In the genomic region with DNA sequence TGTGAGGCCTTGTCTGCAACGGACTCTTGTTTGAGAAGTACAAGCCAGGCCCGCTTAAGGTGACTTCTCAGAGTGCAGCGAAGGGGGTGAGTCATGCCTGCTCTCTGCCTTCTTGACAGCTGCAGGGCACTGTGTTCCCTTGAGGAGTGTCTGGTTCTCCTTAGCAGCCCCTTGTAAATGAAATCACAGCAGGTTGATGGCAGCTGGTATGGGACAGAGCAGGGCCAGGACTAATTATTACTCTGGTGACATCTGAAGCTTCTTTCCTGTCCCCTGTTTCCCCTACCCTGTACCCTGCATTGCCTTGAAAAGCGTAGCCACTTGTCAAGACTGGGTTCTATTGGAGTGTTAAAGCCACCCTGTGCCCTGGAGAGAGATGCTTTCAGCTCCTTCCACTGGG, we compare ENCODE assay signal across 14 mouse cellular contexts. TPM values are rescaled to one million over a fixed set of nuclear protein-coding genes. Genes with fewer than 3 reads are reported as not detected.
DNase-seq lines count a peak whose midpoint lies in the region; ATAC-seq lines count a peak whose summit lies in the region.
"Had no signal": no experiment of that assay in that cellular context is flagged by ENCODE, and none has a peak within 500 bp of the region (broad histone marks: within the 10 kb centered on the region; RNA-seq: fewer than 3 reads in every experiment).

No protein-coding gene starts in this region.

- H3K9ac ChIP-seq in hindbrain, embryonic 13.5 days: no peak overlapping the region
- H3K9ac ChIP-seq: forebrain, embryonic 15.5 days had no signal

- no peak overlapping the region; the same call in 1 of the 2 replicates for H3K27ac ChIP-seq in hindbrain, embryonic 13.5 days
- H3K27ac ChIP-seq in midbrain, embryonic 10.5 days (replicated peaks): 0 out of 2 replicates have a peak overlapping the region, but pooled peaks have one; percentile 6
- H3K27ac ChIP-seq: forebrain, embryonic 15.5 days; heart, embryonic 10.5 days had no signal

- intact Hi-C loops in left cerebral cortex, postnatal 14 days (cut with DNase I): no loop called here
- intact Hi-C loops in left cerebral cortex, postnatal 25 days (cut with DNase I): no loop called here

- no peaks in the 10 kb centered on the region for H3K36me3 ChIP-seq in hindbrain, embryonic 13.5 days
- no peaks in the 10 kb centered on the region for H3K36me3 ChIP-seq in midbrain, embryonic 10.5 days
- H3K36me3 ChIP-seq: forebrain, embryonic 15.5 days; heart, embryonic 10.5 days had no signal

- WGBS in hindbrain, embryonic 13.5 days: 51% methylated on average over 4 of the region's 4 CpGs
- 84% methylated on average over 4 of the region's 4 CpGs for WGBS in midbrain, embryonic 10.5 days

- no peak overlapping the region for H3K4me2 ChIP-seq in hindbrain, embryonic 13.5 days
- H3K4me2 ChIP-seq: forebrain, embryonic 15.5 days had no signal

- ATAC-seq in hindbrain, embryonic 13.5 days (ENCODE audit: low FRiP score): 0 out of 2 replicates have a peak, but pooled peaks have one; percentile 21
- ATAC-seq: forebrain, embryonic 15.5 days had no signal

- no peaks in the 10 kb centered on the region for H3K27me3 ChIP-seq in hindbrain, embryonic 13.5 days
- no peaks in the 10 kb centered on the region for H3K27me3 ChIP-seq in midbrain, embryonic 10.5 days (ENCODE audit: low read depth, poor library complexity, severe bottlenecking)
- H3K27me3 ChIP-seq: forebrain, embryonic 15.5 days had no signal

- peaks cover 15% of the 10 kb centered on the region for H3K4me1 ChIP-seq in hindbrain, embryonic 13.5 days (replicated peaks)
- H3K4me1 ChIP-seq in midbrain, embryonic 10.5 days: peaks cover 9% of the 10 kb centered on the region; the same call in 1 of the 2 replicates
- H3K4me1 ChIP-seq: forebrain, embryonic 15.5 days had no signal

- H3K4me3 ChIP-seq in hindbrain, embryonic 13.5 days: no peak overlapping the region
- H3K4me3 ChIP-seq in midbrain, embryonic 10.5 days: no peak overlapping the region
- H3K4me3 ChIP-seq: forebrain, embryonic 15.5 days; heart, embryonic 10.5 days had no signal

- DNase-seq in adrenal gland, postnatal 36 days: peak; percentile 12 to 53
- no peak for DNase-seq in adrenal gland, adult 18-20 months (ENCODE audit: low spot score in 2 of 2)
- DNase-seq in MN1 (ENCODE audit: low spot score): peak; percentile 80
- DNase-seq in midbrain, embryonic 10.5 days (ENCODE audit: low spot score): no peak
- DNase-seq in left cerebral cortex, postnatal 14 days (ENCODE audit: low spot score in 2 of 2): no peak
- no peak for DNase-seq in left cerebral cortex, postnatal 25 days (ENCODE audit: low spot score in 2 of 2)
- DNase-seq in urinary bladder, postnatal 36 days (ENCODE audit: low spot score in 2 of 2): no peak
- DNase-seq: kidney, adult 11 months had no signal

- H3K9me3 ChIP-seq in hindbrain, embryonic 13.5 days: no peaks in the 10 kb centered on the region
- no peaks in the 10 kb centered on the region for H3K9me3 ChIP-seq in midbrain, embryonic 10.5 days (replicated peaks)
- H3K9me3 ChIP-seq: forebrain, embryonic 15.5 days; heart, embryonic 10.5 days had no signal

RNA-seq across cellular contexts. Expression of gene Dusp27, which starts 38.0 kb away (rescaled TPM):
- under 1 TPM; 0.07 to 0.10 TPM for total RNA-seq in adrenal gland, postnatal 36 days (2021)
- total RNA-seq in adrenal gland, adult 18-20 months (2021): not detected
- 1.2 and 1.6 TPM in 2 replicates for polyA plus RNA-seq in hindbrain, embryonic 13.5 days (2015; fragmentation: Nextera tagmentation; extraction: Ambion mirVana)
- 2.7 and 3.5 TPM in 2 replicates for polyA plus RNA-seq in midbrain, embryonic 10.5 days (2016; fragmentation: Nextera tagmentation; extraction: Ambion mirVana)
- total RNA-seq in left cerebral cortex, postnatal 14 days (2021): under 1 TPM; 0.35 to 0.55 TPM
- under 1 TPM; 0.21 TPM for total RNA-seq in left cerebral cortex, postnatal 25 days (2021)
- total RNA-seq: liver, adult 2 months; megakaryocyte-erythroid progenitor cell, adult 5-6 weeks had no signal
- polyA plus RNA-seq: liver, adult 2 months had no signal

RNA-seq across cellular contexts. Expression of gene Gpa33, which starts 40.3 kb away (rescaled TPM):
- under 1 TPM; 0.10 to 0.23 TPM for total RNA-seq in adrenal gland, postnatal 36 days (2021)
- under 1 TPM in 1 of 2 experiments, not detected in 1; 0.17 TPM for total RNA-seq in adrenal gland, adult 18-20 months (2021)
- polyA plus RNA-seq in hindbrain, embryonic 13.5 days (2015; fragmentation: Nextera tagmentation; extraction: Ambion mirVana): 0.14 TPM in 1 of 2 replicates, not detected in the other
- 0.31 and 0.55 TPM in 2 replicates for polyA plus RNA-seq in midbrain, embryonic 10.5 days (2016; fragmentation: Nextera tagmentation; extraction: Ambion mirVana)
- total RNA-seq in left cerebral cortex, postnatal 14 days (2021): not detected
- total RNA-seq in left cerebral cortex, postnatal 25 days (2021): not detected
- total RNA-seq: layer of hippocampus, adult 18-20 months; liver, adult 2 months; megakaryocyte-erythroid progenitor cell, adult 5-6 weeks had no signal
- polyA plus RNA-seq: forebrain, embryonic 15.5 days had no signal

Comparison
In these comparisons a context has a peak if more than half of its experiments do, and no peak if none do; other contexts are left out.
1. DNase-seq: peak in adrenal gland, postnatal 36 days (2 of 2) and MN1 (single experiment); none in adrenal gland, adult 18-20 months (0 of 2), midbrain, embryonic 10.5 days (single experiment), left cerebral cortex, postnatal 14 days (0 of 2), left cerebral cortex, postnatal 25 days (0 of 2) and urinary bladder, postnatal 36 days (0 of 2).